Mouse (Mus musculus): ENCODE results near the gene Pcdh15.

The Pcdh15 gene

DNA sequence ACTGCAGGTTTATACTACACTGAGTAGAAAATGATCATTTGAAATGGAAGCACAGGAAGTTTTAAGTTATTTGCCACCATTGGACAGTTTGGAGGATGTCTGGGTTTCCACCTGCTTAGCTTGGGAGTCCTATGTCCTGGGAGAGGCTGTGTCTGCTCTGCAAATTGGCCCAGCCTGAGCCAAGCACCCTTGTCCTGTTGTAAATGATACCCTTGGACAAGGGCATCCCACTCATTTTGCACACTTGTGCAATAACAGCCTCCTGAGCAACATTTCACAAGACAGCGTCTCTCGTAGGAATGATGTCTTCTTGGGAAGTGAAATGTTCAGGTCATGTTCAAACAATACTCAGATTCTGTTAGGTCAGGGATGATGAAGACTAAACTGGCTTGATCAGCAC, 1456.2 kb downstream of the Pcdh15 start:
- DNase-seq (ENCODE audit: low spot score in 2 of 2): no peak

DNA sequence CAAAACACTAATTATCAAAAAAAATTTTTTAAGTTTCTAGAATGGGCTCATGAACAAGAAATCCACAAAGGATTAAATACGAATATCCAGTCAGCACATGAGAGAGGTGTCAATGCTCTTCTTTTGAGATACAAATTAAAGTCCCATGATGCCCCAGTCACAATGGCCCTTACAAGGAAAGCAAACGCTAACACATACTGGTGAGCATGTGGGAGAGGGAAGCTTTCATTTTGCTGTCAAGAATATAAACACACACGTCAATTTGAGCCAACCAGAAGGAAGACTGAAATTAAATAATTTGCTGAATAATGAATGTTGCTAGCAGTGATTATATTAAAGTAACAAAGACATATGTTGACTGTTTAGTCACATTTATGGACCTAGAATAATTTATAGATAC, 1470.5 kb downstream of the Pcdh15 start:
- no peak for DNase-seq (ENCODE audit: low spot score in 2 of 2)

- no peak for DNase-seq (ENCODE audit: low spot score in 2 of 2)
Measured at GRCm38 (mm10) chr10:74579924-74580323, 1480.8 kb downstream of the Pcdh15 start.

DNA sequence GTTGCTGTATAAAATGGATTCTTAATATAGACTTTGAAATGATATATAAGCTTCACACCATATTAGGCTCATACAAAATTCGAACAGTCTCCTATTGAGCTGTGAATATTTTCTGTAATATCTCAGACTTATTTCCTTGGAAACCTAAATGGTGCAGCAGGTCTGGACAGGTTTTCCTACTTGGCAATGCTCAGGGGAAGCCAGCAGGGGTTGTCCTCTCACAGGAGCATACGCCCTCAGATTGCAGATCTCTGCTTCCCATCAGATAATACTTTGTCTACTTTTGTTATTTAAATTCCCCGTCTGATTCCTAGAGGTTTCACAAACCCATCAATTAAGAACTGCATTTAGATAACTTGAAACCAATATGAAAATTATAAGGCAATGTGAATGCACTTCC, 1492.7 kb downstream of the Pcdh15 start:
- no peak for DNase-seq (ENCODE audit: low spot score in 2 of 2)

DNA sequence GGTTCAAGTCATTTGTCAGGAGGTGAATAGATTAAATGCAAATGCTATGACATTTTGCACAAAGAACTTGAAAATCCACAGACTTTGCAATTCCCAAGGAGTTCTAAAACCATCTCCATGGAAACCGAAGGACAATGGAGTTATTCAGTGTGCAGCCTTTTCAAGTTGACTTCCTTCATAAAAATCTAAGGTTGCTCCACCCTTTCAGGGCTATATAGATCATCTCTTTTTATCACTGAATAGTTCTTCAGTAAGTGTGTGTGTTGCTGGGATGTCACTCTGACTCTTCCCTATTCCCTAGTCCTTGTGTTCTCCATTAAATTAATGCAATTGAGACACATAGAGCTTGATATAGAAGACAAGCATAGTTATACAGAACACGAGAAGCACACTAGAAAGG, 1508.5 kb downstream of the Pcdh15 start:
- DNase-seq (ENCODE audit: low spot score in 2 of 2): no peak

DNA sequence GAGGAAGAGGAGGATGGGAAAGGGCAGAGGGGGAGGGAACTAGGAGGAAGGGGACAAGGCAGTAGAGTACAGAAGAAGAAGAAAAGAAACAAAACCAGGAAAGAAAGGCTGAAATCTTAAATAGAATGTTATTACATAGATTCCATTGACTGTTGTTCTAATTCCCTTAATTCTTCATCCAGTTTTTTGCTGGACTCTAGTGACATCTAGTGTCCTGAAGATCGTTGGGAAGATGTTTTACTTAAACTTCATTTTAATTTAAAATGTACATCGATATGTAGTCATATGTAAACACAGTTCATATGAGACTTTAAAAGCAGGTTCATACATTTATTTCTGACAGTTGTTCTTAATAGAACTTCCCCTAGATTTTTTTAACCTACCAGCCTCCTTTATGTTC, 1522.7 kb downstream of the Pcdh15 start:
- no peak for DNase-seq (ENCODE audit: low spot score in 2 of 2)

- DNase-seq (ENCODE audit: low spot score in 2 of 2): no peak
Measured at GRCm38 (mm10) chr10:74625715-74626114, 1526.6 kb downstream of the Pcdh15 start.

GRCm38 (mm10) chr10:74626596-74626995, 1527.5 kb downstream of the Pcdh15 start:
- no peak for DNase-seq (ENCODE audit: low spot score in 2 of 2)

- DNase-seq (ENCODE audit: low spot score in 2 of 2): no peak
Measured at GRCm38 (mm10) chr10:74631314-74631713, 1532.2 kb downstream of the Pcdh15 start.

- DNase-seq (ENCODE audit: low spot score in 2 of 2): no peak
Measured at GRCm38 (mm10) chr10:74637040-74637439, 1537.9 kb downstream of the Pcdh15 start.

DNA sequence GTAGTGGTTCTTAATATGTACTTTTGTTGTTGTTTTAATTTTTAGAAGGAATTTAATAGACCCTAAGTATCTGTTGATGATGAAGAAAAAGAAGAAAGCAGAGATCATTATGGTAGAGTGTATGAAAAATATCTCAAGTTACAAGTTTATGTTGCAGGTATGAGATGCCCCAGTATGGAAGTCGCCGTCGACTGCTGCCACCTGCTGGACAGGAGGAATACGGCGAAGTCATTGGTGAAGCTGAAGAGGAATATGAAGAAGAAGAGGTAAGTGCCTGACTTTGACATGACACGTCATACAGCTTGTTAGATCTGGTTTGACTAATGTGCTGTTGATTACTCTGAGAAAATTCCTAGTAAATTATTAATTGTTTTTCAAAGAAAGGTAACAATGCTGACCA, 1543.0 kb downstream of the Pcdh15 start:
- peak in 1 of 2 experiments; percentile 9 for DNase-seq (ENCODE audit: low spot score in 2 of 2)

- no peak for DNase-seq (ENCODE audit: low spot score in 2 of 2)
Measured at GRCm38 (mm10) chr10:74663171-74663570, 1564.0 kb downstream of the Pcdh15 start.

DNA sequence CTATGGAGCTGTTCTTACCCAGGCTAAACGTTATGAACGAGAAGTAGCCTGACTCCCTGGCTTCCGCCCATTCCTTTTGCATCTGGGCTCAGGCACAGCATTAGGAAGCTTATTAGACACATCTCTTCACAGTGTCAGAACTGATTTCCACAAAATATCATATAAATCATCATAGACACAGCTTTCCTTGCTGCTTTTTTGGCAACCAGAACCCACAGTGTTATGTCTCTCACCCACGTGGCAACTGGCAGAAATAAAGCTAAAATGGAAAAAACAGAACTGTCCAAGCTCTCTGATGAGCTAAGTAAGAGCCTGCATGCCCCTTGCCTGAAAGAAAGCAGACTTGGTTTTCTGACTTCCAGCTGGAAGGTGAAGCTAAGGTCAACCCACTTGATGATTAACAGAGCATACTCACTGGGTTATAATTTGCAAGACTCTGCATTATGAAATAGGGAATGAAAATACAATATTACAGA, 1580.9 kb downstream of the Pcdh15 start:
- no peak for DNase-seq (ENCODE audit: low spot score in 2 of 2)

DNA sequence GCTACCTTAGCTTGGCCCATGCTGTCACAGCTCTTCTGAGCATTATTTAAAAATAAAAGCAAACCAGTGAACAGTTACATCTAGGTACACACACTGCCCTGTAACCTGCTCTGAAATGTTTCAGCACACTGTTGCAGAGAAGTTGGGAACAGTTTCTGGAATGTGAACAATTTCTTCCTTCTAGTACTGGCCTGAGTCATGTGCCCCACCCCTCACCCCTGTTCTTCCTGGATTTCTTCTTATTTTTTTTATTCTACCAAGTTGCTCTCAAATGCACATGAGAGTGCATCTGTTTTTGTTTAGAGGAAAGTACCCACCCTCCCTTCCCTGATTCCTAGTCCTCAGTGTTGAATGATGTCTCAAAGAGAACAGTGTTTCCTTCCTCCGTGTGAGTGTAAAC, 1581.4 kb downstream of the Pcdh15 start:
- DNase-seq (ENCODE audit: low spot score in 2 of 2): no peak

All from urinary bladder, adult 18-20 months (tissue).